Mouse (Mus musculus): ENCODE data around the gene Socs2.

Socs2 gene

DNA sequence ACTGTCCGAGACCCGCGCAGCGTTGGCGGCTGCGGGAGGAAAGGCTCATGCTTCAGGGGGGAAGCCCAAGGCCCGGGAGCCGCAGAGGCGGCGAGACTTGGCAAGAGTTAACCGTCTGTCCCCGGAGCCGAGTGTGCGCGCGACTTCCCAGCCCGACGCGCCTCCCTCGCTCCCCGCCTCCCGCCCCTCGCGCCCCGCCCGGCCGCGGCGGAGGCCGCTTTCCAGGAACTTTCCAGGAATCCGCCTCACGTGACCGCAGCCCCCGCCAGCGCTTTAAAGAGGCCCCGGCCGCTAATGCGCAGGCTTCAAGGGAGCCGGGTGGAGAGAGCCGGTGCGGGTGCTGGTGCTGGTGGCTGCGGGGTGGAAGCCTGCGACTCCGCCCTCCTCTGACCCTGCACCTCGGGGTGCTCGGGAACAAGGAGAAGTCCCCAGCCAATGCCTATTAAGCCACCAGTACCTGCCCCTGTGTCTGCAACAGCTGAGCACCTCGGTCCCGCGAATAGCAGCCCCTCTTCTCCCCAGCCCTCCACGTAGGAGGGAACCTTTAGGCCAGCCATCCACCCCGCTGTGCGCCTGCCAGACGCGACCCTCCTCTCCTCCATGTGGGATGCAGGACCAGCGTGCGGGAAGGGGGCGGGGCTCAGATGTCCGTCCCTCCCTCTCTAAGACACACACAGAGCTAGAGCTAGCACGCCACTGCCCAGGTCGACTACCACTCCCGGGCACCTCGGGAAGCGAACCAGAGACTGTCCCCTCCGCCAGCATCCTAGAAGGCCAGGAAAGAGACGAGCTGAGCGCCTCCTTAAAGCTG lies at the start of gene Socs2:
Socs2 (minus strand) TSS at position 496 of the 811 bp plus-strand sequence.
- peak; percentile 82 for DNase-seq (ENCODE audit: low read depth, low spot score)

DNA sequence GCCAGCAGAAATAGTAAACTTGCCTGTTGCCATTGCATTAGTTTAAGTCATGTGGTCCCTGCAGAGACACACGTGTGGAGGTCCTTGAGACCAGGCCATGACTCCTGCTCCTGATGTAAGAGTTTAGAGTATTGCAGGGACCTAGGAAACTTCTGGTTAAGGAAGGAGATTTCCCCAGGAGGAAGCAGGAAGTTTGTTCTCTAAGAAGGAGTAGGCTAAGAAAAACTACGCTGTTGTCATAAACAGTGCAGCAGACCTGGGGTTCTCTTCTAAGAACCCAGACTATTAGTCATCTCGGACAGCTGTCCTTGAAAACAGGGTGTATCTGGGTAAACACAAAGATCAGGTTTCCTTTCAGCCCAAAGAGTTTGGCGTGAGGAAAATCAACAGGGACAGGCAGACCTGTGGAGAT lies 48.5 kb upstream of the Socs2 start:
- no peak for DNase-seq (ENCODE audit: low read depth, low spot score)

DNA sequence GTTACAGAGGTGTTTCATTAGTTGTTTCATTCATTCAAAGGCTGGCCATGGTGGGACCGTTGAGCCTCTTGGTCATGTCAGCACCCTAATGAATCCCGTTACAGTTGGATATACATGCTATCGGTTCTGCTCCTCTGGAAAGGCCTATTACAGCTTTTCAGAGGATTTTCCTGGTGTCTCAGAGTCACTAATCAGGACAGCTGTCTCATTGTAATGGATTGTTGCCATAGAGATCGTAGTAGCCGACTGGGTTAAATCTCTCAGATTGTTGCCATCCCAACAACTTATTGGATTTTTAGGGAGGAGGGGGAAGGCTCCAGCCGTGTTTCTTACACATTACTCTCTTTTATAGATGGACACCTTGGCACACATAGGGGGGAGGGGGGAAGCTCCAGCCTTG lies 47.5 kb upstream of the Socs2 start:
- DNase-seq (ENCODE audit: low read depth, low spot score) = no peak

DNA sequence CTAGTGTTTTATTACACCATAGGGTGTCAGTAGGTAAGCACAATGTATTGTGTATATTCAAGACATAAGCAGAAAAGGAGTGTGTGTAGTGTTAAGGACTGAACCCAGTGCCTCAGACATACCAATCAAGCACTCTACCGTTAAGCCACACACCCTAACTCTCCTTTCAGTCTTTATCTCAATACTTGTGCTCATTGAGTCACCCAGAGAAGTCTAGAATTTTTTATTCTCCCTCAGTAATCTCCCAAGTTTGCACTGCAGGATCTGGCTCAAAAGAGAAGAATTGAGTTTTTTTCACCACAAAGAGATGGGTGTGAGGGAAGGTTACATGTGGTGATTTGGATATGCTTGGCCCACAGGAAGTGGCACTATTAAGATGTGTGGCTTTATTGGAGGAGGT lies 45.3 kb upstream of the Socs2 start:
- DNase-seq (ENCODE audit: low read depth, low spot score) = no peak

DNA sequence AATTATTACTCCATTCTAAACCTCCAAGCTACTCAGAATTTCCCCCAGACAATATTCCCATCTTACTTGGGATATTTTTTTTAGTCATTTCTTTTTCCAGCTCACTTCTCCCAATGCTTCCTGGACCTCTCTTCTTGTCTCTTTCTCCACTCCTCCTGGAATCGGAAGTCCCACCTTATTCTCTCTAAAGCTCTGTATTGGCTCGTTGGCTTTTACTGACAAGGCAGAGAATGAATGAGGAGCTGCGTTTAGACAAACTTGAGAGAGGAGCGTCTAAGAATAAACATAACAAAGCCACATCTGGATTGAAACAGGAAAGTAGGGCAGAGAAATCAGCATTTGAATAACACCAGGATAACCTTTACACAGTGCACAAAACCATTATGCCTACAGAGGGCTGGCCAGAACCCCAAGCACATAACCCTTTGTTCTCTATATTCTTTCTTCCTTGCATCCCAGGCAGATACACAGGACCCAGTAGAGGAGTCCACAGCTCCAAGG lies 44.1 kb upstream of the Socs2 start:
- DNase-seq (ENCODE audit: low read depth, low spot score) = no peak

DNA sequence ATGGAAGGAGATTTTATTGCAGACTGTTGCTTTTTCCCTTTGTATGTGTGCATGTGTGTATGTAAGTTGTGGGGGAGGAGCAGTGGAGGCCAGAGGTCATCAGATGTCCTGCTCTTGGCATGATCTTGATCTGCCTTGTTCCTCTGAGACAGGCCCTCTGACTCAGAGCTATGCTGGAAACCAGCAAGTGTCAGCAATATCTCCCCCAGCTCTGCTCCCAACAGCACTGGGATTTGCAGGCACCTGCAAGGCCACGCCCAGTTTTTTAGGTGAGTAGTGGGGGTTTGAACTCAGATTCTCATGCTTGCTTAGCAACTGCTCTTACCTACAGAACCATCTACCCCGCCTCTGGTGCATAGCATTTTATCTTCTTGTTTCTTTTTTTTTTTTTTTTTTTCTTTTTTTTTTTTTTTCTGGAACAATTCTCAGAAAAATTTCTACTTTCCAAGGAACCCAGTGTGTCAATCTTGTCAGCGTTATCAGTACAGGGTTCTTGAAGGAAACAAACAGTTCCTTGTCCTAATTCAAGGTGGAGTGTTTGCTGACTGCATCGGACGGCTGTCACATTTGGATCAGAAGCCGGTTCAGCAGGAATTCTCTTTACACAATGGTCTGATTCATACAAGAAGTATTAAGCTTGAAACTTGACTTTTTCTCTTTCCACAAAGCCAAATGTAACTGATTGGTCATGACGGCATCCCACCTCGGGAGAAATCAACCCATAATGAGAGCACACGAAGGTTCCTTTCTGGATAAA lies 41.2 kb upstream of the Socs2 start:
- DNase-seq (ENCODE audit: low read depth, low spot score) = no peak

DNA sequence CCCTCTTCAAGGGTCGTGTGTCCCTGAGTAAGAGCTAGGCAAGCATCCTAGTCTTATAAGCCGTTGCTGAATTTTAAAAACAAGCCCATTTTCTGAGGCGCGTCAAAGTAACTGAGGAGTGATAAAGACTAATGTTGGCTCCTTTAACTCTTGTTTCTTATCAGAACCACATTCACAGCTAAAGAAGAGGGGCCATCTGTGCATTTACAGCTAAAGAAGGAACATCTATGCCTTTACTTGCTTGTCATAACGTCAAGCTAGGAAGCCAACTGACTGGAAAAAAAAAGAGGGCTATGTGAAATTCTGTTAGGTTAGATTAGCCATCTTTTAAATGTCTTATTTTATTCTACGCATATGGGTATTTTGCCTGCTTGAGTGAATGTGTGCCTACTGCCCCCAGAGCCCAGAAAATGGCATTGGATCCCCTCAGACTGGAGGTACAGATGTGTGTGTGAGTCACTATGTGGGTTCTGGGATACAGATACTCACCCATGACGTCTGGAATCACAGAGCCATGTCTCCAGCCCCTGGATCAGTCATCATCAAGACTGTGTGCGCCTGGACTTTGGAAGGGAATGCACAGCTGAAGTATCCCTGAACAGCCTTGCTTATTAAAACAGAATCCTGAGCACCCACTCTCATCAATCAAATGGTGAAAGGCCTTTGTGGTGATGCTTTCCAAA lies 40.5 kb upstream of the Socs2 start:
- DNase-seq (ENCODE audit: low read depth, low spot score) = no peak

DNA sequence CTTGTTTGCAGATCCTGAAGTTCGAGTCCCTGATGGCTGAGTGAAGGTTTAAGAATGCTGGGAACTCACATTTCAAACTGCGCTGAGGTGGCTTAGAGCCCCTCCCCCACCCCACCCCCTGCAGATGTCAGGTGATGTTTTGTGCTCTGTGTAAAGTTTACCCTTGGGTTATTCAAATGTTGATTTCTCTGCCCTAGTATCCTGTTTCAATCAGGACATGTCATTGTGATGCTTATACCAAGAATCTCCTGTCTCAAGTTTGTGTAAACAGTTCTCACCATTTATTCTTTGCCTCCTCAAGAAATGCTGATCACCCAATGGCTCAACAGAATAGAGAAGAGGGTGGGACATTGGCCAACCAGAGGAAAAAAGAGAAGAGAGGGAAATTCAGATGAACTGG lies 39.1 kb upstream of the Socs2 start:
- DNase-seq (ENCODE audit: low read depth, low spot score) = no peak

DNA sequence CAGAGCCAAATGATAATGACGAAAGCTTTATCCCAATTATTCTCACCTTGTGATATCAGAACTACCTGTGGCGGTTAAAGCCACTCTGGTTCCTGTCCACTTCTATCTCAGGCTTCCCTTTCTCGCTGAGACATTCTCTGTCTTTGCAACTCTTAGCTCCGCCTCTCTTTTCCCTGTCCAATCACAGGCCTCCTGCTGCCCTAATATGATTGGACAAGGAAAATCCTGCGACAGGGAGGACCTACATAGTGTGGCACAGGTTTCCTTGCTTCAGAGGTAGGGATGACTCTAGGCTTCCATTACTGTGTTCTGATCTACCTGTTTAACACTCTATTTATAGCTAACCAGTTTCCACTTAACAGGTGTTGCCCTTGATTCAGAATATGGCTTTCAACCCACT lies 36.3 kb upstream of the Socs2 start:
- DNase-seq (ENCODE audit: low read depth, low spot score) = no peak

DNA sequence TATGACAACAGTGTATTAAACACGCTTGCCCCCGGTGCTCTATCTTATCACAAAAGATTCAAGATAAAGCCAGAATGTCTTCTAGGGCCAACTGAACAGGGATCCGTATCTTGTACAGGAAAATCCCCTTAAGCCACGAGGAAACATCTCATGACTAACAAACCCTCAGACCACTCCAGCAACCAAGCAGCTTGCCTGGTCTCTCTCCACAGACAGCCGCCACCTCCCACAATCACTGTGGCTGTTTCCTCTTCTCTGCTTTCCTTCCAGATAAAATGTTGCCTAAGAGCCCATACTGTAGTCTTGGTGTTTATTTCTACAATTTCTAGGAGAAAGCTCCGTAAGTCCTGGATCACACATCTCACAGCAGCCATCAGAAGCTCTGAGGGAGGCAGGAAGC lies 32.1 kb upstream of the Socs2 start:
- no peak for DNase-seq (ENCODE audit: low read depth, low spot score)

DNA sequence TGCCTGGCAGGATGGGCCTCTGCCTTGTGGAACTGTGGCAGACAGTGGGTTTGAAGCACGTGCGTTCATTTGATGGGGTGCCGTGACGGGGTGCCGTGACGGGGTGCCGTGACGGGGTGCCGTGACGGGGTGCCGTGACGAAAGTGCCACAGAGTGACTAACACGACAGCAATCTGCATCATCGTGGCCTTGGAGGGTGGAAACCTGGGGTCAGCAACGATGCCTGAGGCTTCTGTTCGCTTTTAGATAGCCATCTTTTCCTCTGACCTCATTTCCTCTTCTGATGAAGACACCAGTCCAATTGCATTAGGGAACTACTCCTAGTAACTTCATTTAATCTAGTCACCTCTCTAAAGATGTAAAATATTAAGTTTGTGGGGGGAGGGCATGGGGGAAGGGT lies 31.0 kb upstream of the Socs2 start:
- DNase-seq (ENCODE audit: low read depth, low spot score) = no peak

DNA sequence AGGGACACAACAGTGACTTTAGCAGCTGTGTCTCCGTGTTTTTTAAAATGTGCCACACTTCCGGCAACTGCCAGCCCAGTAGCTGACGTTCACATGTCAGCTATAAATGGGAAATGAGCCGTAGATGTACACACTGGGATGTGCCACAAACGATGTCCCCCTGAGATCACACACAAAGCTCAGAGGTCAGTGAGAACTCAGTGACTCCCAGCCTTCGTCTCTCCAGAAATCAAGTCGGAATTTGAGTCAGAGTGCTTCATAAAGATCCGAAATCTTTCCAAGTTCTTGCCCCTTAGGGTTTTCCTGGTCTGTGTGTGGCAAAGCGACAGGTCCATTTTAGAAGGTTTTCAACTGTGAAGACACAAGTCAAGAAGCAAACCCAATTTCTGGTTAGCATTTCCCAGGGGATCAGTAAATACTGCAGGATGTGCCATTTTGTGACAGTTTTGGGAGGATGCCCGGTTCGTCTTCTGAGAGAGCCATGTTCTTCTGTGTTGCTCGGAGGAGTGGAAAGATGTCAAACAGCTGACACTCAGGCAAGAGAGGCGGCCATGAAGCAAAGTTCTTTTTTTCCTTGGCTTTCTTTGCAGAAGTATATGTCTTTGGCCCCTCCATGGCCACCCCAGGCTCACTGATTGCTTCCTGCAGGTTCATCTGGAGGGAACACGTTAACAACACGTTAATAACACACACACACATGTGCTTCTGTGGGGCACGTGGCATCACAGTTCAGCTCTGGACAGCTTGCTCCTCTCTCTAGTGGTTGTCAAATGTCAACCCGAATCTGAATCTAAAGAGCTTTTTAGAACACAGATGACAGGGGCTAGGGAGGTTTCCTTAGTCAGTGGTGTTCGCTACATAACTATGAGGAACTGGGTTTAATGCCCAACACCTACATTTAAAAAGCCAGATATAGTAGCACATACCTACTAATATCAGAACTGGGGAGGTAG lies 28.4 kb upstream of the Socs2 start:
- DNase-seq (ENCODE audit: low read depth, low spot score) = no peak

DNA sequence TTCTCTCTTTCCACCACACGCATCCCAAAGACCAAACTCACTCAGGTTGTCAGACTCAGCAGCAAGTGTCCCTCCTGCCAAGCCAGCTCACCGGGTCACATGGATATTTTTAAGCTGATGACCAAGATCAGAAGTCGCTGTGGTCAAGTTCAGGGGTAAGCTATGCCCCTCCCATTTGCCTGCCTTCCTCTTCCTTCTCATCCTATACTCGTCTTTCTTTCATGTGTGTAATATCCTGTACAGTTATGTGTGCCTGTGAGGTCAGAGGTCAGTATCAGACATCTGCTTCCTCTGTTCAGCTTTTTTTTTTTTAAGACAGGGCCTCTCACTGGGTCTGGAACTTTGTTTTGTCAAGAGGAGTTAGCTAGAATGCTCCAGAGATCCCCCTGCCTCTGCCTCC lies 25.4 kb upstream of the Socs2 start:
- no peak for DNase-seq (ENCODE audit: low read depth, low spot score)

DNA sequence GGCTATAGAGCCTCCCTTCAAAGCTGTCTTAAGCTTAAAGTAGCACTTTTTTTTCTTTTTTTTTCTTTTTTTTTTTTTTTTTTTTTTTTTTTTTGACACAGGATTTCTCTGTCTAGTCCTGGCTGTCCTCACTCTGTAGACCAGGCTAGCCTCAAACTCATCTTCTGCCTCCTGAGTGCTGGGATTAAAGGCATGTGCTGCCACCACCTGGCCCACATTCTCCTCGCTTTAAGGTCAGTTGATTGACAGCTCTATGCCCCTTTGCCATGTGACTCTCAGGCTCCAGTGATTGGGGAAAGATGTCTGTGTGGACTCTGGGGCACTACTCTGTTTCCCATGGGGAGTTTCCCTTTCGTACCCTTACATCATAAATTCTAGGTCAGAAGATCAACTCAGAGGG lies 23.6 kb upstream of the Socs2 start:
- no peak for DNase-seq (ENCODE audit: low read depth, low spot score)

DNA sequence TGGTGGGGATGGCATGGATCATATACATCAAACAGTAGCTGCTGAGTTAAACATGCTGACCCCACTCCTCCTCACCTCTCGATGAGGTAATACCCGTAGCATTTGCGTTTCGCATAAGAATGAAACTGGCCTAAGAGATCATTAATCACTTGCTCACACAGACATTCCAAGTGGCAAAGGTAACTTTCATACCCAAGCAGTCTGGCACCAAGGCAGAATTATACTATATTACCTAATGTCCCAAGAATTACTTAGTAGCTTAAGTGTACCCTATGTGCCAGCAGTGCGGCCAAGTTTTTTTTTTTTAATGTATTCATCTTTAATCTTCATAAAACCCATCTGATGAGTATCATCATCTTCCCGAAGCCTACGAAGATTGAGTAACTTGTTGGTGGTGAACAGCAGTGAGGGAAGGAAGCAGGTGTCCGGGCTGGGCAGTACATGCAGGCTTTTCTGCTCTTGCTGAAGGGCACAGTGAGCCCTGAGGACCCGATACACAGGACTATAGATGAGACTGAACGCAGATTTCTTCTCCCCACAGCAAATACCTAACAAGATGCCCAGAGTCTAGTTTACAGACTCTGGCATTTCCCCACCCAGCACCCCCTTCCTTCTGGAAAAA lies 22.8 kb upstream of the Socs2 start:
- DNase-seq (ENCODE audit: low read depth, low spot score) = no peak

DNA sequence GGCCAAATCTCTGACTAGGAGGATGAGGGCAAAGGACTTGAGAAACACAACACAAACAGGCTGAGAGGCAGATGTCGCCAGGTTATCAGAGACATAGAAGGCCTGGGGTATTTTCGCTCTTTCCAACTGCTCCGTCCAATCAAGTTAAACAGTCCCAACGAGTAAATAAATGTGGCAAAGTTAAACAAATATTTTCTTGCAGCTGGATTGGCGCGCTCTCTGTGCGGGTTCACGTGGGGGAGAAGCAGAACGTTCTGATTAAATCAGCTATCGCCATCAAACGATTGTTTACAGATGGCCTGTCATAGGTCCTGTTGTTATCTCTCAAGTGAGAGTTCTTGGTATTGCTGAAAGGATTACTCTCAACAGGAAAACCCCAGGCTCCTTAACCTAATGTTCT lies 22.0 kb upstream of the Socs2 start:
- DNase-seq (ENCODE audit: low read depth, low spot score) = no peak

DNA sequence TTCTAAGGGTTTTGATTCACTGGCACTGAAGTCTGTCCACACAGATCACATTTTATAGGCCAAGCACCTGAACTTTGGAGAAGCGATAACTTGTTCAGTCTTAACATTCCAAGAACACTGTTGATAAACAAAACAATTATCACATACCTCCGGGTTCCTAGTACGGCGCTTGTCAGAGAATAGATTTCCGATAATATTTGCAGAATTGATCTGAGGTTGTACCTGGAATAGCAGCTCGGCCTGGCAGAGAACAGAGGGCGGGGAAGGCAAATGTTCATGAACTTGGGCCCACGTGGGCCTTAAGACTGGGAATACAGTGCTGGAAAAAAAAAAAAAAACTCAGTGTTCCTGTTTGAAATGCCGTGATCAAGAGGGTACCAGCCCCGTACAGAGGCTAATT lies 13.3 kb upstream of the Socs2 start:
- no peak for DNase-seq (ENCODE audit: low read depth, low spot score)

DNA sequence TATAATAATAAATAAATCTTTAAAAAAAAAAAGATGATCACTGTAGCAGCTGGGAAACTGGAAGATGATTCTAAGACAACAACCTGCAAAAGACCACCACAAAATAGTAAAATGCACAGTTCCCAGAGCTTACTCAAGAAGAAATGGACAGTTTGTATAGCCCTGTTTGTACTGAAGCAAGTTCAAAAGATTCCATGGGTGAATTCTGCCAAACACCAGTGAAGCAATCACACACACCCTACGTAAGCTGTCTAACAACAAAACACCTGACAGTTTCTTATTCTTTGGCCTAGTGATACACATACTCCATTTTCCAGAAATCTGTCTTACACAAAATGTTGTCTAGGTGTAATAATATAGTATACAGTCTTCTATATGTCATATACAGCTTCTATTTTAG lies 12.1 kb upstream of the Socs2 start:
- no peak for DNase-seq (ENCODE audit: low read depth, low spot score)

DNA sequence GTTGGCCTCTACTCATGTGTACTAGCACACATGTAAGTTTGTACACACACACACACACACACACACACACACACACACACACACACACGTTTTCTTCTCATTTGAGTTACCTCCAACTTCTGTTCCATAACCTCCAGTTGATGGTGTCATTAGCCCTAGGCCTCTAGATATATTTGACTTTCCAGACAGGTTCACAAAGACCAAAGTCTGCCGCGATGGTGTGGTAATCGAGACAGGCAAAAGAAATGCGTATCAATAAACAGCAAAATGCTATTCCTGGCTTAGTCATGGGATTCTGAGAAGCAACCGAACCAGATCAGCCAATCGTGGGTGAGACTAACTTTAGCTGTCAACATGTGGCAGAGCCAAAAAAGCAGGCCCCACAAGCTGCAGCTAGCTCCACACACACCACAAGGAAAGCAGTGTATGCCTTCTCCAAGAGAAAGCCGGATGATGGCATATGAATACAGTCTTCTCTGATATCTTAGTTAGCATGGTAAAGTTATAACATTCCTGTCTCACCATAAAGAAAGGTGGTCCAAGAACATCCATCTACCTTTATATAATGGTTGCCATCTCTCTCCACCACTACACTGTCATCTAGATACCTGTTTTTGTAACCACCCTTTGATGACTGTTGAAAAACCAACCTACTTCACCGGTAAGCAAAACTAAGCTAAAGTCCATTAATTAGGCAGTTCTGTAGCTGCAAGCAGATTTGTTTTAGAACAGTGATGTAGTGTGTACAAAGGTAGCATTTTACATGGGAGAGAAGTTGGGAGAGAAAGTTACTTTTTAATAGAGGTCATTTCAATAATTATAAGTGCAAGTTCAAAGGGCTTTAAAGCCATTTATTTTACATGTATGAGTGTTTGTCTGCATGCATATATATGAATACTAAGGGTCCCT lies 9.5 kb upstream of the Socs2 start:
- no peak for DNase-seq (ENCODE audit: low read depth, low spot score)

DNA sequence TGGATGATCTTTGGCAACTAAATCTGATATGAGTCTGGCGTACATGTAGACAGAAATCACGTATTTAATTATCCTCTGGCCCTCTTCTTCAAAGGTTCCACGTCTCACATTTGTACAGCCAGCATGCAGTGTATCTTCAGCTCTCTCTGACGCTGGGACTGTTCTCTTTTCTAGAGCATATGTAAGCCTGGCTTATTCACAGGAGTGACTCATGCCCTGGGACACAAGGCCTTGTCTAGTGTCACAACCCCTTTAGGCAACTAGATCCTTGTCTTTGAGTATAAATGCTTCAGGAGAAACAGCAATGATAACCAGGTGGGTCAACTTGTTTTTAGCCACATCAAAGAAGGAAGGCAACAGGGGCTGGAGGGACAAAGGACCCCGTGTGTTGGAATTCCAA lies 5.7 kb upstream of the Socs2 start:
- no peak for DNase-seq (ENCODE audit: low read depth, low spot score)
